Mouse (Mus musculus): ENCODE results near the gene Agtpbp1. TPM values are rescaled to one million over a fixed set of nuclear protein-coding genes. Genes with fewer than 3 reads are reported as not detected.

Agtpbp1 gene
- polyA plus RNA-seq, 1 experiment: 0.53 TPM

DNA sequence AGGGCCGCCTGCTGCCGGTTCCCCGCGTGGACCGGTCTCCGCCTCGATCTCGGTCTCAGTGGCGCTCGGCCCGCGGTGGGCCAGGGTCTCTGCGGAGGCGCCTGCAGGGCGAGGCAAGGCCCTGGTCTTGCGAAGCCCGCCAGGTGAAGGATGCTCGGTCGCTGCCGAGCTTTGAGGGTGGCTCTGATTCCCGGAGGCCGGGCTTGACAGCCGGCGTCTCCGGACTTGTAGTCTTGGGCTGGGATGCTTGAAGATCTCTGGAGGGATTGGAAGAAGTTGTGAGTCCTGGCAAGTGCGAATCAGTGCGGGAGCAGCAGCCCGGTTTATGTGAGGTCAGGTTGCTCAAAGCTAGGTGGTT, 600 bp upstream of the Agtpbp1 start:
- Histone ChIP-seq H3K4me1 (peaks cover 41% of the 10 kb centered on the region), H3K27me3 (replicated peaks) (no peaks in the 10 kb centered on the region), H3K9me3 (no peaks in the 10 kb centered on the region), H3K36me3 (replicated peaks; ENCODE audit: low read length) (peaks cover 39% of the 10 kb centered on the region), H3K4me3 (replicated peaks) (peak overlapping the region; percentile 95)
- TF ChIP-seq FLI1 (IDR thresholded peaks at IDR 0.05; ENCODE audit: low read length) (no peak), GATA1 (IDR thresholded peaks at IDR 0.05; ENCODE audit: borderline replicate concordance, low read length) (no peak)

DNA sequence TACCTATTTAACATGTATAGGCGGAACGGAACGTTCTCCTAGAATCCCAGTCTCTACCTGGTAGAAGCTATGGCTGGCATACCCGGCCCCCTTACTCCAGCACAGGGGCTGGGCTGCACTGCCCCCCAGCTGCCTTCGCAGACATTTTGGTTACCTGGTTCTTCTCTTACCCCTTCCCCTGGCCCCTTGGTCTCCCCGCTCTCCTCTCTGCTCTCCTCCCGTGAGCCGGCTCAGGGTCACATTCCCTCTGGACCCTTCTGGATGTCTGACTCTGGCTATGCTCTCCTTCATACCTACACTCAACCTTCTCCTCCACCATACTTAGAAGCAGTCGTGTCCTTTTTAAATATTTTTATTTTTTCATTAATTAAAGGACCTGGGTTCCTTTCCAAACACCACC, 546 bp downstream of the Agtpbp1 start:
- Histone ChIP-seq H3K4me1 (peaks cover 39% of the 10 kb centered on the region), H3K27me3 (replicated peaks) (no peaks in the 10 kb centered on the region), H3K9me3 (no peaks in the 10 kb centered on the region), H3K36me3 (replicated peaks; ENCODE audit: low read length) (peaks cover 28% of the 10 kb centered on the region), H3K4me3 (replicated peaks) (peak overlapping the region; percentile 95)
- TF ChIP-seq GATA1 (IDR thresholded peaks at IDR 0.05; ENCODE audit: borderline replicate concordance, low read length): no peak
- no peak for TF ChIP-seq FLI1 (IDR thresholded peaks at IDR 0.05; ENCODE audit: low read length)

DNA sequence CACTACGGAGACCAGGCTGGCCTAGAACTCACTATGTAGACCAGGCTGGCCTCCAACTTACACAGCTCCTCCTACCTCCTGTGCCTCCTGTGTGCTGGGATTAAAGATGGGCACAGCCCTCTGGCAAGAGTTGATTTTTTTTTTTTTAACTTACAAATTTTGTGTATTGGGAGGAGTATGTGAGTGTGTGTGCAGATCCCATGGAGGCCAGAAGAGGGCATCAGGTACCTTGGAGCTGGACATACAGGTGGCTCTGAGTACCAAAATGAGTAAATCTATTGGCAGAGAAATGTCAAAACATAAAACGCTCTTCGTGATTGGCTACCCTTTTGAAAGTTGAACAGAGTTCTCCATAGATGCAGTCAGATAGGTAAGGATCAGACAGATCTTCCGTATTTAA, 4.1 kb downstream of the Agtpbp1 start:
- Histone ChIP-seq H3K36me3 (replicated peaks; ENCODE audit: low read length) (no peaks in the 10 kb centered on the region), H3K4me3 (replicated peaks) (no peak overlapping the region), H3K27me3 (replicated peaks) (peaks cover 2% of the 10 kb centered on the region), H3K4me1 (peaks cover 9% of the 10 kb centered on the region), H3K9me3 (no peaks in the 10 kb centered on the region)
- no peak for TF ChIP-seq FLI1 (IDR thresholded peaks at IDR 0.05; ENCODE audit: low read length)

DNA sequence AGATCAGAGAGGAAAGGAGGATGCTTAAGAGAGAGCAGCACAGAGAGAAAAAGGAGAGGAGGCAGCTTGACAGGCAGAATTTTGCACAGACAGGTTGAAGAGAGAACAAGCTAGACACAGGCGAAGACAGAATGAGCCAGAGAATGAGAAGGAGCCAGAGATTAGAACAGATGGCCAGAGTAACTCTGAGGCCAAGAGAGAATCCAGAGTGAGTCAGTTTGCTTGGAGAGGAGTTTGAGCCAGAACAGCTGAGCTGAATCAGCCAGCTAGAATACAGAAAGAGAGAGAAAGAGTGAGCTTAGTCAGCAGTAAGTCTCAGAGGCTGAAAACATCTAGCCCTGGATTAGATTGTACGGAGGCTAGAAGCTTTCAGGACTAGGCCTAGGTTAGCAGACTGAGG, 12.5 kb downstream of the Agtpbp1 start:
- peaks cover 4% of the 10 kb centered on the region; the same call in 1 of the 2 replicates for H3K9me3 ChIP-seq
- no peak overlapping the region for H3K4me3 ChIP-seq (replicated peaks)
- no peaks in the 10 kb centered on the region for H3K36me3 ChIP-seq (replicated peaks; ENCODE audit: low read length)
- no peaks in the 10 kb centered on the region for H3K4me1 ChIP-seq
- peaks cover 5% of the 10 kb centered on the region for H3K27me3 ChIP-seq (replicated peaks)
- no peak for TF ChIP-seq FLI1 (IDR thresholded peaks at IDR 0.05; ENCODE audit: low read length)
- no peak for TF ChIP-seq GATA1 (IDR thresholded peaks at IDR 0.05; ENCODE audit: borderline replicate concordance, low read length)

DNA sequence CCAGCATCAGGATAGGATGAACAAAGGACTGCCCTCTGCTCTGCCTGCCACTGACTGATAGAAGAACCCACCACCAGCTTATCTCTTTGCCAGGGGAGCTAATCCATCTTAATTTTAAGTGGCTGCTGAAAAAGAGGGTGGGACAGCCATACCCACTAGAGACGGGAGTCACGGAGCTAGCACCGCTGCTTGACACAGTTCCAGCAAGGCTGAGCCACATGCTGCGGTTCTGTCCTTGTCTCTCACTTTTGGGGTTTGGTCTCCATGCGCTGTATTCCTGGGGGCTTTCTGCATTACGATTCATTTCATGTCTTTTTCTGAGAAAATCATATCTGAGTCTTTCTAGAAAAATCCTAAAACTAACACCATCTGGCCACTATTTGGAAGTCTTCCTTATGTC, 13.9 kb downstream of the Agtpbp1 start:
- peaks cover 9% of the 10 kb centered on the region for H3K27me3 ChIP-seq (replicated peaks)
- H3K9me3 ChIP-seq: peaks cover 4% of the 10 kb centered on the region; the same call in 1 of the 2 replicates
- TF ChIP-seq FLI1 (IDR thresholded peaks at IDR 0.05; ENCODE audit: low read length) (no peak), GATA1 (IDR thresholded peaks at IDR 0.05; ENCODE audit: borderline replicate concordance, low read length) (no peak)
- no peak overlapping the region for H3K4me3 ChIP-seq (replicated peaks)
- H3K36me3 ChIP-seq (replicated peaks; ENCODE audit: low read length): no peaks in the 10 kb centered on the region
- H3K4me1 ChIP-seq: no peaks in the 10 kb centered on the region

DNA sequence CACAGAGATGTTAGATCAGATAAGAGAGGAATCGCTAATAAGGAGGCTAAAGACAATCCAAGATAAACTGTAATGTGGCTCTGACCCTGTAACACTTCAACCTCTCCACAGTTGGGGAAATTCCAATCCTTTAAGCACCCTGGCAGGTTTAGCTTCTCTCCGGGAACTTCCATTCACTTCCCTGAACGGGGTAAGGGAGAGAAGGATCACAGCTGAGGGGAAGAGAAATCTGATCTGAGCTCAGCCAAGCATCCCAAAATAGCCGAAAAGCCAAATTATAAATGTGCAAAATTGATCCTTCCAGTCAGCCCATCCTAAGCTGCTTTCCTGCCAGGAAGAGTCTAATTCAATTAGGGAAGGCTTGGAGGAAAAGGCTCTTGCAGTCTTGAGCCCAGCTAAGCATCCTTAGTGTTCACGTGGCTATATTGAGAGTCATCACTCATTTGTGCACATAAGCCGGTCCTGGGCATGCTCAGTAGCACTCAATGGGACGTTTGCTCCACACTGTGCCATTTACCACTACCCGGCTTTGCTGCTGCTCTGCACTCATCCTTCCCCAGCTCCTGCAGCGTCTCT, 19.0 kb downstream of the Agtpbp1 start:
- TF ChIP-seq GATA1 (IDR thresholded peaks at IDR 0.05; ENCODE audit: borderline replicate concordance, low read length): no peak
- TF ChIP-seq FLI1 (IDR thresholded peaks at IDR 0.05; ENCODE audit: low read length): no peak
- no peaks in the 10 kb centered on the region for H3K36me3 ChIP-seq (replicated peaks; ENCODE audit: low read length)
- H3K27me3 ChIP-seq (replicated peaks): peaks cover 13% of the 10 kb centered on the region

DNA sequence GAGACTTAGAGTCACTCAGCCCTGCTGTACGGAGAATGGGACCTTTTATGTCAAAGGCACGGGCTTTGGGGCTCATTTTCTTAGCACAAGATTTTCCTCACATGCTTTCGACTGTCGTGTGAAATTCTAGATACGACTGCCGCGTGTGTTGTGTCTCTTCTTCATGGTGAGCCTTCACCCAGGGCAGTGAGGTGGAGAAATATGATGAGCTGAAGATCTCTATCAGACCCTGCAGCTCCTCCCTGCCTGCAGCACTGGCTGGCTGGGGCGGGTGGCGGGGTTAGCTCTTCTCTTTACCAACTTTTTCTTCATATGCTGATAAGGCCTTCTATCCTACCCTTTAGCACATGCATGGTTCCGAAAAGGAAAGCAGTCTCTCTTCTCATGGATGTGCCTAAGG, 20.1 kb downstream of the Agtpbp1 start:
- Histone ChIP-seq H3K36me3 (replicated peaks; ENCODE audit: low read length) (no peaks in the 10 kb centered on the region), H3K27me3 (replicated peaks) (peaks cover 13% of the 10 kb centered on the region), H3K4me3 (replicated peaks) (no peak overlapping the region), H3K4me1 (peaks cover 23% of the 10 kb centered on the region), H3K9me3 (no peaks in the 10 kb centered on the region)
- TF ChIP-seq FLI1 (IDR thresholded peaks at IDR 0.05; ENCODE audit: low read length): no peak

More for the DNA sequence above, 19.0 kb downstream of the Agtpbp1 start:
- Histone ChIP-seq H3K9me3 (peaks cover 4% of the 10 kb centered on the region; the same call in 1 of the 2 replicates), H3K4me3 (replicated peaks) (no peak overlapping the region), H3K4me1 (peaks cover 23% of the 10 kb centered on the region)

DNA sequence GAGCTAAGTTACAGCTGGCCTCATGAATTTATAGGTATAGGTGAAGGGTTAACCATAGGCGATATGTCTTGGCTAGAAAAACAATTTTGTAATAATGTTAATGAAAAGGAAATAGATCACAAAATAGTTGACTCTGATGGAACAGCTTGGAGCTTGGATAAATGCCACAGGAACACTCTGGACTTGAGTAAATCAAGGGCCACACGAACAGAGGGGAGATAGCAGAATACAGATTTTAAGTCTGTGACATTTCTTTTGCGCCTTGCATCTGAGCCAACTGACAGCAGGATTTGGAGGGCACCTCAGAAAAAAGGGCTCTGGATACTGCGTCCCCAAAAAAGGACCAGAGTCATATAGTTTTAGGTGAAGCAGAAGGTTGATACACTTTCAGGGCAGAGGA, 20.5 kb downstream of the Agtpbp1 start:
- no peaks in the 10 kb centered on the region for H3K36me3 ChIP-seq (replicated peaks; ENCODE audit: low read length)
- TF ChIP-seq GATA1 (IDR thresholded peaks at IDR 0.05; ENCODE audit: borderline replicate concordance, low read length) (no peak), FLI1 (IDR thresholded peaks at IDR 0.05; ENCODE audit: low read length) (no peak)
- no peak overlapping the region for H3K4me3 ChIP-seq (replicated peaks)
- no peaks in the 10 kb centered on the region for H3K9me3 ChIP-seq
- peaks cover 13% of the 10 kb centered on the region for H3K27me3 ChIP-seq (replicated peaks)
- H3K4me1 ChIP-seq: peaks cover 23% of the 10 kb centered on the region

DNA sequence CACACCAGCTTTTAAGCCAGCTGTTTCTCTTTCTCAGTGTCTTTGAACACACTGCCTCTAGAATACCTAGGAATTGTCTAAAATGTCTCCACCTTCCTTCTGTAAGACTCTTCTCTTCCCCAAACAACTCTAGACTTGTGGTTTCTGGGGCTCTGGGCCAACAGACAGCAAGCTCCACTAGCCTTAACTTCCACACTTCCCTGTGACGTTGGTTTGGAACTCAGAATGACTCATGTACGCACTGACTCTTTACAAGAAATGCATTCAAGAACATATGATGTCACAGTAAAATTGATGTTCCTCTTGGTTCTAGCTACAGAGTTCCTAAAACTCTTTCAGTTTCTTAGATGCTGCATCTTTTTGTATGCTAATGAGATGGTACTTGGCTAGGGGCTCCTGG, 22.6 kb downstream of the Agtpbp1 start:
- no peak overlapping the region for H3K4me3 ChIP-seq (replicated peaks)
- no peaks in the 10 kb centered on the region for H3K36me3 ChIP-seq (replicated peaks; ENCODE audit: low read length)
- TF ChIP-seq FLI1 (IDR thresholded peaks at IDR 0.05; ENCODE audit: low read length) (no peak), GATA1 (IDR thresholded peaks at IDR 0.05; ENCODE audit: borderline replicate concordance, low read length) (no peak)
- peaks cover 9% of the 10 kb centered on the region for H3K27me3 ChIP-seq (replicated peaks)
- no peaks in the 10 kb centered on the region for H3K9me3 ChIP-seq
- peaks cover 38% of the 10 kb centered on the region for H3K4me1 ChIP-seq

DNA sequence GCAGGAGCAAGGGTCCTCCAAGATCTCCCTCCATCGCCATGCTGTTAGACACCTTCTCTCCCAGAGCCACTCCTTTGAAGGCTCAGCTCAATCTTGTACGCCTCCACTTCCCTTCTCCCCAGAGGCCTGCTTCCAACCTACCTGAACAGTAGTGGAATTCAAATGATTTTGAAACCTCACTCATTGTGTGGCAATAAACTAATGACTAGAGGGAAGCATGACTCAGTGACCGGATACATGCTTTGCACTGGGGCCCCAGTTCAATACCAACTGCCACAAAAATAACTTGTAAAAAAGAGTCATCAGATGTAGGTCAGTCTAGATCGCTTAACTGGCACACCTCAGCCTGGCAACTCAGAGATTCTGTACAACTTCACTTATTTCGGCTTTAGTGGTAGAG, 26.3 kb downstream of the Agtpbp1 start:
- TF ChIP-seq FLI1 (IDR thresholded peaks at IDR 0.05; ENCODE audit: low read length) (no peak), GATA1 (IDR thresholded peaks at IDR 0.05; ENCODE audit: borderline replicate concordance, low read length) (no peak)
- Histone ChIP-seq H3K4me3 (replicated peaks) (peak overlapping the region; percentile 60), H3K9me3 (no peaks in the 10 kb centered on the region), H3K4me1 (peaks cover 58% of the 10 kb centered on the region), H3K36me3 (replicated peaks; ENCODE audit: low read length) (no peaks in the 10 kb centered on the region), H3K27me3 (replicated peaks) (peaks cover 2% of the 10 kb centered on the region)
